Mouse (Mus musculus): ENCODE measurements at regions not wholly inside any gene's neighbourhood (a gene's known extent, or its start where the extent isn't known, plus 50 kb on each side); places are given as distances from the start of the nearest gene placed in this dataset.

DNA sequence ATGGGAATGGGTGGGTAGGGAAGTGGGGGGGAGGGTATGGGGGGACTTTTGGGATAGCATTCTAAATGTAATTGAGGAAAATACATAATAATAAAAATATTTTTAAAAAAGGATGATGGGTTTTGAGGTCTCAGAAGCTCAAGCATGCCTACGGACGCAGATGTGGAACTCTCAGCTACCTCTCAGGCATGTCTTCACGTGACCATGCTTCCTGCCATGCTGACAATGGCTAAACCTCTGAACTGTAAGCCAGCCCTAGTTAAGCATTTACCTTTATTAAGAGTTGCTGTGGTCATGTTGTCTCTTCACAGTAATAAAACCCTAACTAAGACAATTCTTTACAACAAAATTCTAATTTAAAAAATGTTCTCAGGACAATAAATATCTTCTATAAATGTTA, 80.0 kb downstream of the Tex36 start:
- no peak for DNase-seq (ENCODE audit: low spot score)

DNA sequence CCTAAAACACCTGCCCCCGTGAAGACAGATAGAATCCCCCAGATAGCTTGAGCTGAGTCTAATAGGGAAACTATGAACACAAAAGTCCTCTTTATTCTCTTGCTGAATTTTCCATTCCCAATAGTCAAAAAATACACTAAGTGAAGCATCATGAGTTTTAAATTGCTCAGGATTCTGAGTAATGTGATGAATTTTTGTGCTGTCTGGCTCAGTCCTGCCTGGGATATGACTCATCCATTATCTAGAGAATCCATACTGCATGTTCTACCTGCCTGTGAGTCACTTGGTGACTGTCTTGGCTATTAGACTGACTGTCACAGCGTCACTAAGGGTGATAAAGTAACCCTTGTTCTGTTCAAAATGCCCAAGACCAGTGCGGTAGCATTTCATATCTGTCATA, 83.0 kb downstream of the Tex36 start:
- no peak for DNase-seq (ENCODE audit: low spot score)

DNA sequence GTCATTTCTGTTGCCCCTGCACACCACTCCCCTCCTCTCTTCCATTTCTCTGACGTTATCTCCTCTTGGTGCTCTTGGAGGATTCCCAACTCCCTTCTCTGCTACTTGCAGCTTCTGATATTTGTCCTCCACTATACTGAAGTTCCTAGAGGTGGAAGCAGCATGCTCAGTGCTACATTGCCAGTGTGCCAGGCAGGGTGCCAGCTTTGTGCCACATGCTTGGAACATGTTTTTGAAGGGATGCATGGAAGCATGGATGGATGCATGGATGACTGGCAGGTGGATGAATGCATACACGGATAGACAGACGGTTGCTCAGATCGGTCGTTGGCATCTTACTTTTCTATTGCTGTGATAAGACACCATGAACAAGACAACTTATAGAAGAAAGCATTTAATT, 84.4 kb downstream of the Tex36 start:
- DNase-seq (ENCODE audit: low spot score), result no peak

DNA sequence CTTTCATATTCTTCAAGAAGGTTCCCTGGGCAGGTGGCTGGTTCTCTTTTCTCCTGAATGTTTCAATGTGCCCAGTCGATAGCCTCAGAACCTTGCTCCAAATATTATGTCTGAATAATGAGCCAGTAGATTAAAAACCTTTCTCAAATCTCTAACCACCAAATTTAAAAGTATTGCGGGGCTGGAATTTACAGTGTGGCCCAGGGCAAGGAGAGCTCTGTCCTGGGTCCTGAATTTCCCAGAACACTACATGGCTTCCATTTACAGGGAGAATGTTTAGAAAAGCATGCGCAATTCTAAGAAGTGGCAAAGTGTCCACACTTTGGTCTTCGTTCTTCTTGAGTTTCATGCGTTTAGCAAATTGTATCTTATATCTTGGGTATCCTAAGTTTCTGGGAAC, 91.0 kb downstream of the Tex36 start:
- no peak for DNase-seq (ENCODE audit: low spot score)

DNA sequence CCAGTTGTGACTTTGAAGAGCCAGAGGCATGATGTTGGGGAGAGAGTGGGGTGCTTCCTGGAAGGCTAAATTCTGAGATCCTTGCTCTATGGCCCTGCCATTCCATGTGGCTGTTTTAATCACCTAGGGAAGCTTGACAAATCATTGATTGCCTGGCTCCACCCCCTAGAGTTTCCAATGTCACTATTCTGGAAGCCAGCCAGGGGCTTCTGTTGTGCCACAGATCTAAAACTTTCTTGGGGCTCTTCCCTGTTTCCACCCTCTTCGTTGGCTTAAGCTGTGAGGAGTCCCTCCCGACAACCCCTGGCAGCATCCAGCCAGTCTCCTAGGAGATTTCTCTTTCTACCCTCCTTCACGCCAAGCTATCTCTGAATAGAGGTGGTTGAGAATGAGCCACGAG, 92.5 kb downstream of the Tex36 start:
- no peak for DNase-seq (ENCODE audit: low spot score)

DNA sequence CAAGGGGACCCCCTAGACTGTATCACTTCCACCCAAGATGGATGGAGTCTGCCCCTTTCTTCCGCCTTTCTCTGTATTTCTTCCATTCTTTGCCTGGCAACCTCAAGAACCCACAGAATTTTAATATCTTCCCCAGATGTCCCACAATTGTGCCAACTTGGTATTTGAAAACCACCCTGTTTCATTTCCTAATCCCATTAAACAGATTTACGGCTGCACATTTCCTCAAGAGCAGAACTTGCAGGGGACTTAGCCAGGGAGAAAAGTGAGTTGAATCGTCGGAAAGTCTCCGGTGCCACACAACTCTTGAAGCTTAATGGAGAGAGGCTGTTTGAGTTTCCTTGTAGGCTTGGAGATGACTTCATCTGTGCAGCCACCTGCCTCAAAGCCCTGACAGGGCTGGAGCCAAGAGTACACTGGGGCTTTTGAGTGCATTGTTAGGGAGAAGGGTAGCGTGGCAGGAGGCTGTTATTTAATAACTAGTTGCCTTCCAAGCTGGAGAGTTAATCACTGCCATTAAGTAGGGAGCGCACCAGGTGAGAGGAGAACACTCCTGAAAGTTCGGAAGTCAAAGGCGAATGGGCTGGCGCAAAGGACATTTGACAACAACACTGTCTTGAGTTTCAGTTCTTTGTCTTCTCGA, 93.5 kb downstream of the Tex36 start:
- no peak for DNase-seq (ENCODE audit: low spot score)

DNA sequence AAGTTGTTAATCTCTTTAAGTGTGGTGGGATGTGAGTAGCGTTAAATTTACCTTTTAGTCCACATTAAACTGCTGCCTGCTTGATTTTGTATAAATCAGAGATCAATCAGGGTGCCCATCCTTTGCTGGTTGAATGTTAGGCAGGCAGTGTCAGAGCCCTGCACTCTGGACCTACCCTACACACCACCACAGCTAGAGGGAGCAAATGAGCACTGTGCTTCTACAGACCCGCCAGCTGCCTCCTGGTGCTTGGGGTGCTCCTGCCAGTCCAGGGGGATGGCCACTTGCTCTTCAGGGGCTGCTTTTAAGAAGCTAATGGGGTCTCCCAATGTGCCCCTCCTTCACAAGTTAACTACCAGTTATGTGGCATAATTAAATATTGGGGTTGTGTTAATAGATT, 96.3 kb downstream of the Tex36 start:
- DNase-seq (ENCODE audit: low spot score), result no peak

DNA sequence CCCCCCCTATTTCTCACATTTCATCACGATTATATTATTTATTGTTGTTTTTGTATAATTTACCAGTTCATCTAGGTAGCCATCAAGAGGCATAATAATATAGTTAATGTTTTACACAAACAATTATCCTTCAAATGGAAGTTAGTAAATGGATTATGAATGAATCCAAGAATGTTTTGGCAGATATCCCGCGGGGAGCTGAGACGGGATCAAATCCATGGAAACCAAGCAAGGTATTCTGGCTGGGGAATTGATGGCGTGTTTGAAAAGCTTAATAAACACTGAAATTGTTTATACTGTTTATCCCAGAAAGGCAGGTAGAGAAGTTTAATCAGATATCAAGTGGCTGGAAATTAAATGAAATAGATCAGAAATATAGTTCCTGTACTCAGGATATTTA, 98.0 kb downstream of the Tex36 start:
- DNase-seq (ENCODE audit: low spot score), result no peak

DNA sequence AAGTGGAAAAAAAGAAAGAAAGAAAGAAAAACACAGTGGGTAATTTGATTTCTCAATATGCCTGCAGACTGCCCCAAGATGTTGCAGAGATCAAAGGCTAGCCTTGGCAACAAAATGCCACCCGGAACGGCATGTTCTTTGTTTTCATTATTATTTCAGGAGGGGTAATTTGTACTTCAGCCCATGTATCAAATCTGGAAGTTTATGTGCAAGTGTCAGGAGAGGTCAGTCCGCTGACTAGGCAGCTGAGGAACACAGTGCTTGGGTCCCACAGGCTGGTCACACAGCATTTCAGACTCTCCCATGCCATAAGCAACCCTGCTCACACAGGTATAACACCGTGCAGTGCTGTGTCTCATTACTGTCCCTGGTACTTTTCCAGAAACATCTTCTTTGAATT, 99.2 kb downstream of the Tex36 start:
- no peak for DNase-seq (ENCODE audit: low spot score)

DNA sequence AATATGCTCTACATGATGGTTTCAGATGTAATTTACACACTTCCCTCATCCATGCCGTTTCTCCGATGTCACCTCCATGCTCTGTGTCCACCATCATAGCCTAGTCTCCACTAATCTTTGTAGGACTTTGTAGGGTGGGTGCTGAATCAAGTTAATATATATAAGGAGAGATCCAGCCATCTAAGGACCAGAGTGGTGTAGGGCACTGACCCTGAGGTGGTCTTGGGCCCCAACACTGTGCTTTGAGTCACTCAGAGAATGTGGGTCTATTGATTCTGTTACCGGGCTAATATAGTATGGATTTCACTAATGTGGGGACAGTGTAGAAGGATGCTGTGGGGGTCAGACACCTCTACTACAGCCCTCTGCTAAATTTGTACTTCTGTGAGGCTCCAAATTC, 104.4 kb downstream of the Tex36 start:
- no peak for DNase-seq (ENCODE audit: low spot score)

DNA sequence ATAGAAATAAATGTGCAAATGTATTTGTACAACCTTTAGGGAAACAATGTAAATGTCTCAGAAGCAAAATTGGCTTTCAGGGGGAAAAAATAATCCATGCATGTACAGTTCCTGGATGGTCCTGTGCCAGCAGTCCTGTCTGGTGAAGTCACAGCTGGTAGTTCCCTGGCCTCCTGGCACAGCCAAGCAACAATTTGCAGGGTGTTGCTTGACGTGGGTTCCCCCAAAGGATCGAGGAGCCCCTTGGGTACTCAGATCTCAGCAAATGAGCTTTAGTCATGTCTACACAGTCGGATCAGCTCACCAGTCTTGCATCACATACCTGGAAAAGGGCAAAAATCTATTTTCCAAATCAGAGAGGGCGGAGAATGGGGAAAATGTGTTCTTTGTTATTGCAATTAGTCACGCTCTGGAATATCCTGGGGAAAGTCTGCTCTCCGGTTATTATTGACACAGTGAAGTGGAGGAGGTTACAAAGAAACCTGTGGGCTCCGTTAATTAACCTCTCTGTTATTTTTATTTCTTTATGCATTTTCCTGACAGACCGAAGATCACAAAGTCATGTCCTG, 106.9 kb downstream of the Tex36 start:
- no peak for DNase-seq (ENCODE audit: low spot score)

DNA sequence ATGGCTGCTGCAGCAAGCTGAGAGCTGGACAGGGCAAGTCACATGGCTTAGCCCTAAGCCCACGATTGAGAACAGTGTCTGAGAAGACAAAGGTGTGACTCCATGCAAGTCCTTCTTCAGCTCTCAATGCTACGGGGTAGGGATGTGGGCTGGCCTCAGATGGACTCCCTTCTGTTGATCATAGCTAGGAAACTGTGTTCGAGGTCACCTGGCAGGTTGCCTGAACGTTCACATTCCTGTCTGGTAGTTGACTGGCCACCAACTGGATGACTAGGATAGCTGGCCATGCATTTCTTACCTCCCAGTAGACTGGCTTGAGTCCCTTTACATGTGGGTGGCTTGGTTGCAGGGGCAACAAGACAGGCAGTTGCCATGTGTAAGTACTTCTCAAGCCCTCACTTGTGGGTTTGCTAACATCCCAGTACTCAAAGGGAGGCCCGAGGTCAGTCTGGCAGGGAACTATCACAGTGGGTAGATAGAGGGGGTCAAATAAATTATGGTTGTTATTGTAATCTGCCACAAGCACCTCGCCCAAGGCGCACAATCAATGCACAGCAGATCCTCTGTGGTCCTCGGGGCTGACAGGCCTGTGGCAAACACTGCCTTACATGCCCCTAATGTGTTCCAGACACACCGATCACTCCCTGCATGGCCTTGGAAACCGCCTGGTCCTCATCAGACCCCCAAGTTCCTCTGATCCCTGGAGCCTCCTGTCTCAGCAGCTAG, 107.5 kb downstream of the Tex36 start:
- no peak for DNase-seq (ENCODE audit: low spot score)

DNA sequence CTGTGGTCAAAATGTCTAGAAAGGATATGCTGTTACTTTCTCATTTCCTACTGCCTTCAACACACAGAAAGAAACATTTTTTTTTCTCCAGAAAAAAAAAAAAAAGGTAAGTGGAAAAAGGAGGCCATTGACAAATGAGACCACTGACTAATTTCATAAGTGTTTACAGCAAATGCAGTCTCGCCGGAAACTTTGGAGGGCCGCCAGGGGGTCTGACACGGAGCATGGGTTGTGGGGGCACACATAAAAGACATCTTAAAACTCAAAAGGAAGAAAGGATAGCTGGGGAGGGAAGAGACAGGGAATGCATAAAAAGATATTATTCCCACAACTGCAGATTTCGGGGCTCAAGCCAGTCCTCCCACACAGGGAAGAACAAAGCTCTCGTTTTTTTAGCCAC, 109.3 kb downstream of the Tex36 start:
- DNase-seq (ENCODE audit: low spot score), result no peak

DNA sequence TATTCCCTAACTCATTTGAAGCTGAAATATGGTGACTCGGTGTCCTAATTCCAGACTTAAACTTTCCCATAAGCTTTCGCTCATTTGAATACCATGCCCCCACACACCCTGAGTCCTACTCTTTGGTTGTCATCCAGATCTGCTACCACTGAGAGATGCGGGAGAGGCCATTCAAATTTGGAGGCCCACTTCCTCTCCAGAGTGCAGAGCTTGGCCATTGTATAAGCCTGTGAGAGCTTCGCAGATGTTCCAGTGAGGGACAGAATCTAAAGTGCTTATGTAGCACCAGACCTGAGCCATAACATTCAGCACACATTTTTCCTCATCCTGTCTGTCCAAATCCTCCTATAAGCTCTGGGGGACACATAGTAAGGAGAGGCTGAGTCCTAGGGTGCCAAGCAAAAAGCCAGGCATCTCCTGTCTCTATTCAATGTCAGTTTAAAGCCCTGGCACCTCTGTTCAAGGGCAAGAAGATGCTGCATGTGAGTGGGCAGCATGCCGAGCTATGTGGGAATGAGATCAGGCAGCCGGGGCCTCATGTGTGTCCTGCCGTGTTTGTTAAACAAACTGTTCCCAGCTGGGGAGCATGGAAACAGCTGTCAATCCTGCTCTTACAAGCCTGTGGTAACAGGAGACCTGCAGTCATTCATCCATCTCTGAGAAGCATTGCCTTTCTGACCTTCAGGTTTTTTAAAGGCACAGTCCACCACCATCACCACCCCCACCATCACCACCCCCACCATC, 113.9 kb downstream of the Tex36 start:
- no peak for DNase-seq (ENCODE audit: low spot score)

DNA sequence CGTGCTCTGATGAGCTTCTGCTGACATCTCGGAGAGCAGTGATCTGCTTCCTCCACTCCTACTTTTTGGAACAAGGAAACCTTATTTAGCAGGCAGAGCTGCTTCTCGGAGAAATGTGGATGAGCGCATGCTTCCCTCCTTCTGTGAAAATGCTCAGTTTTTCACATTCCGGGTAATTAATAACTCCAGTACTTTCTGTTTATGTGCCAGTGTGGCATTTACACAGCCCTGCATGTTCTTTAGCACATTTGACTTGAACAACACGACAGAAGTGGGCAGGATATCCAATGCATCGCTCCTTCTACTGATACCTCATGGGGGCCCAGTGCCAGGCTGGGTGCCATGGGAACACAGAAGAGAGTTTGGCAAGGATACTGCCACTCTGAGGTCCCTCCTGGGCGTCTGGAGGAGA, 117.5 kb downstream of the Tex36 start:
- peak; percentile 26 for DNase-seq (ENCODE audit: low spot score)

DNA sequence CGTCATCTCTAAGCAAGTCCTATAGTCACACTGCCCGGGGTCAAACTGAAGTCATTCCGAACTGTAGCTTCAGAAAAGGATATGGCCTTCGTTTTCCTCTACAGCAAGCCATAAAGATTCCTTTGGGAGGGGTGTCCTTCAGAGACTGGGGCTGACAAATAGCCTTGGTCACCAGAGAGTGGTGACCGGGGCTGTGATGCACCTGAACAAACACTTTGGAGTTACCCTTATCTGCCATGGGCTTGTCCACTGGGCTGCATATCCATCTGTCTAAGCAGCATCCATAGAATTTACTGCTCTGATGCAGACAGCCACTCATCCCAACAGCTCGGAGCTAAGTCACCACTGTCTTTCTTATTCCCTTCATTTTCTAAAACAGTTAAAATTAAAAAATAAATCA, 120.4 kb downstream of the Tex36 start:
- DNase-seq (ENCODE audit: low spot score), result no peak

DNA sequence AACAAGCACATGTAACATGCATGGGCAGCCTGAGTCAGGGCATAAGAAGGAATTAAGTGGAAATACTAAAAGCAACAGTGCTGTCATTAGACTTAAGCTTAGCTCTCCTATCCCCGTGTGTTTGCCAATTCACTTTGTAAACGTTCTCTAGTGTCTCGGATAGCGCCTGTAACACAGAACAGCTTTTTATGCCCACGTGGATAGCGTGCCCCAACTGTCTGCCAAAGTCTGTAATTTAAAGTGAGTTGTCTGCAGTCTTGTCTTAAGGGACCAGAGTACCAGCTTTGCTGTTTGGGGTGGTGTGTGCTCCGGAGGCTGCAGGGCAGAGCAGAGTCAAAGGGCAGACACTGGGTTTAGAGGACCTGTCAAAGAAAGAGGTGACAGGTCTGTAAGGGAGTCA, 122.3 kb downstream of the Tex36 start:
- DNase-seq (ENCODE audit: low spot score), result no peak

DNA sequence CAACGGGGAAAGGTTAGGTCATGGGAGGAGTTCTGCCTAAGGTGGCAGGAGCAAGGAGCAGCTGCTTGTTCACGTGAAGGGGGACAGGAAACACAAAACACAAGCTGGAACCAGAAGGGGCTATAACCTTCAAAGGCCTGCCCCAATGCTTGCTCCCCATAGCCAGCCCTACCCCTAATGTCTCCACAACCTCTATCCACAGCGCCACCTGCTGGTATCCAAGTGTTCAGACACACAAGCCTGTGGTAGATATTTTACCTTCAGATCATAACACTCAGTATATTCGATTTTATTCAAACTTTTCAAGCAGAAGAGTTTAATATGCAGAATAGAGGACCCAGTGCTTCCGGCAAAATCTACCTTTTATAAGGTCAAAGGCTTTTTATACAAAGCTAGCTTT, 124.0 kb downstream of the Tex36 start:
- DNase-seq (ENCODE audit: low spot score), result no peak

DNA sequence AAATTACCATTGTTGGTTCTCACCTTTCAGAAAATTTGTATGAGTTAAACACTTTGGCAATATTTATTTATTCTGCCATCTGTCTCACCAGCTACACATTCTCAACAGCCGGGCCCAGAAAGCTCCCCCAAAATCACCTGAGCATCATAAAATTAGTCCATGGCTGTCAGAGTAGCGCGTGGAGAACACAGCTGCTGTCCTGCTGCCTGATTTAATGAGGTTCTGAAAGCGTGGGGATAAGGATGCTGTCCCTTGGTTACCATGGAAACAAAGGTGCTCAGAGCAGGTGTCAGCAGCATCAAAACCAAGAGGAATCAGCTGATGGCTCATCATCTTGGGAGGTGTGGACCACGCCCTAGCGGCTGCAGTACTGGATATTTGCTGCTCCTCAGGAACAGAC, 124.7 kb downstream of the Tex36 start:
- no peak for DNase-seq (ENCODE audit: low spot score)

DNA sequence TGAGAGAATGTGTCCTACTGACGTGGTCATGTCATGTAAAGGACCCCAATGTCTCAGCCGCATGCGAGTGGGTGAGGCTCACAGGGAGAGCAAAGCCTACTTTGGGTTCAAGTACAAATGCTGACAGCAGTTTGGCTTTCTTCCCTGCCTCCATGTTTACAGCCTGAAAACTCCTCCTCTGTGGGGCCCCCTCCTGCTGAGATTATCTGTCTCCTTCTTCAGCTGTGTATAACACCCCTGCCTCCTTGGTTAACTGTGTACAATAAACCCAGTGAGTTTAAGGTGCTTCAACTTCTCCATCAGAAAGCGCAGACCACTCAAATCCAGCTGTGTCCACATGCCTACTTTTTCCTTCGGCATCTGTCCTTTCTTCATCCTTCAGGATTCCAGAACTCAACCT, 130.3 kb downstream of the Tex36 start:
- DNase-seq (ENCODE audit: low spot score), result no peak

DNA sequence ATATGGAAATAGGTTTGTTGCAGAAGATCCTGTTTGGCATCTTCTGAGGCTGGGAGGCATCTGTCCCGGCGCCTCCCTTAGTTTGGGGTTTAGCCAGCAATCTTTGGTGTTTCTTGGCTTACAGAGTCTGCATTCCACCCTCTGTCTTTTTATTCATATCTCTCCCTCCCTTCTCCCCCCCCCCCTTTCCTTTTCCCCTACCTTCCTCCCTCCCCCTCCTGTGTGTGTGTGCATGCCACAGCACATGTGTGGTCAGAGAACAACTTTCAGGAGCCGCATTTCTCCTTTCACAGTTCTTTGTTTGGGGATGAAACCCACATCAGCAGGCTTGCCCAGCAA, 131.4 kb downstream of the Tex36 start:
- no peak for DNase-seq (ENCODE audit: low spot score)

DNA sequence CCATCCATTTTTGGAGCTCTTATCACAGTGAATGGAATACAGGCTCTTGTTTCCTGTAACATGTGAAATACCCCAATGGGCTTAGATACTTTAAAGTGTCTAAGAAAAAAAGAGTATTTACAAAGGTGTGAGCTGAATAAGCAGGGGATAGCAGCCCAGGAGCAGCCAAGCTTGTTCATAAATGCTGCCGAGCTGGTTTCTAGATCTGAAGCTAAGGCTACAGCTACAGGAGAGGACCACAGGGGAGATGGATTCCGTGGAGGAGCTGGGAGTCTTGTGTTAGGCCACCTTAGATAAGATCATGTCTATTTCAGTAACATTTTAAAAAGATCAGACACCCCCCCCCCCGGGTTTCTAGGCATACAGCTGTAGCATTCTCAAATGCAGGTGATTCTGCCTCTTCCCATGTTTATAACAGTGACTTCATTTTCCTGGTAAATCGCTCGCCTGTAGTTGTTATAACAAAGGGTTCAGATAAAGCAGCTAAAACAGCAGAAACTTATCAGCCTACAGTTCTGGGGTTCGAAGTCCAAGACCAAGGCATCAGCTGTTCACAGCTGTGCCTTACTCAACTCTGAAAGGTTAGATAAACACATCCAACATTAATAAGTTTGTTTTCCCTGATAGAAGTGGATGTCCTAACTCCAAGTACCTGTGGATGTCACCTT, 131.9 kb downstream of the Tex36 start:
- no peak for DNase-seq (ENCODE audit: low spot score)

DNA sequence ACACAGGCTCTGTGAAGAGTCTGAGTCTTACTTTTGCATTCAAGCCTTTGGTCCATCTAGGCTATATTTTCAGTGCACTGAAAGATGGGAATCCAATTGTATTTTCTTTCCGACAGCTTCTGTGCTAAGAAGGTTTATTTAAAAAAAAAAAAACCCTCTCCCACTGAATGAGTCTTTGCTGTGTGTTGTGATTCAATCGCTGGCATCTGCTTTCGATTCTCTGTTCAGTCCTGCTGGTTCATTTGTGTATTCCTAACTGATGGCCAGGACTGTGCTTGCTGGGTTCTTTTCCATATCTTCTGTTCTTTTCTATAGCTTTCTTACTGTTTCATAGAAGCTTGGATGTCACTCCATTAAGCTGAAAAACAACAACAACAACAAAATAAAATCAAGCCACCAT, 132.9 kb downstream of the Tex36 start:
- DNase-seq (ENCODE audit: low spot score), result no peak
